Mouse (Mus musculus) 416B (cell line): Measurements from ENCODE around the gene B4galnt3.
"Not testable (repeated sequence)": the region's sequence is repeated elsewhere in the genome, so short reads cannot be mapped to it uniquely, and the experiment has no call there.

ENCODE experiments used
- DNase-seq: peaks from one replicate; pipeline ENCODE4 v3.0.0; 2011; ENCODE audit warnings: low read depth

Gene B4galnt3

DNA sequence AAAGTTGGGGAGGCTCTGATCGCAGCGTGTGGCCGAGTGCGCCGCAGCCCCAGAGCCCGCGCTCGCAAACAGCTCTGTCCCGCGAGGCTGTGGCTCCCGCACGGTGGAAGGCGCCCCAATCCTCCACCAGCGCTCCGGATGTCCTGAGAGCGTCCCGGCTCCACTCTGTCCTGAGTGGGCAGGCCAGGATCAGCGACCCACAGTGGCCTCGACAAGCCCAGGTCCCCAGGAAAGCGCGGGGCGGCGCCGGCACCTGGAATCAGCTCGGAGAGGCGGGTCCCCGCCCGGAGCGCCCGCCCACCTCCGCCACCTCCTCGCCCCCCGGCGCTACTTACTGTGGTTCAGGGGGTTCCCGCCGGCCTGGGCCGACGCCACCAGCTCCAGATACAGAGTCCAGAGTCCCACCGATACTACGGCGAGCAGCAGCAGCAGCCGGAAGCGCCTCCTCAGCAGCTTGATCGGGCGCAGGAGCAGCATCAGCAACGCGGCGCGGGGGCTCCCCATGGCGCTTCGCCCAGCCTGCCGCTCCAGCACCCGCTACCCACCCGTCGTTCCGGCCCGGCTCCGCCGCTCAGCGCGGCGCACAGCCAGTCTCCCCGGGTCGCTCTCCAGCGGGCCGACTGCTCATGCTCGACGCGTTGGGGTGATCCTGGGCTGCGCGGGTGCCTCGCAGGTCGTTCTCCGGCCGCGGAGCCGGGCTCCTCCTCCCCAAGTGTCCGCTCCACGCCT lies at the start of gene B4galnt3, which contains the start of gene D330020A13Rik:
TSS of gene B4galnt3 (minus strand) at position 504 of the 729 bp plus-strand sequence.
TSS of gene D330020A13Rik (plus strand) at position 309 of the 729 bp plus-strand sequence.
- DNase-seq = no peak

DNA sequence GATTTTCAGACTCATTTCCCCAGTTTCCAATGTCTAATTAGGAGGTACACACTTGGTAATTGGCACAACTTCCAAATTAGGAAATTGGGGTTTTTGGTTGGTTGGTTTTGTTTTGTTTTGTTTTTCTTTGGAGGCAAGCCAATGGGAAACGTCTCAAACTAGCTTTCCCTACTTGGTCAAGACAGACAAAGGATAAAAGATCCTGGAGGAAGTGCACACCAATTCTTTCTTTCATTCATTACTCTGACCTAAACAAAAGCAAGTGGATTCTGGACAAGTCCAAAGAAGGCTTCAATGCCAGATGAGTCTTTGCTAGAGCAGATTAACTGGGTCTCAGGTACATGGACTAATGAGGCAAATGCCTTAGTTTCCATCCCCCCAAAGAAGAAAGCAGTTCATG lies 49.6 kb upstream of the B4galnt3 start:
- DNase-seq = no peak

- DNase-seq = peak; percentile 25
These were observed 38.0 kb upstream of the B4galnt3 start for GRCm38 (mm10) chr6:120332351-120332750.

DNA sequence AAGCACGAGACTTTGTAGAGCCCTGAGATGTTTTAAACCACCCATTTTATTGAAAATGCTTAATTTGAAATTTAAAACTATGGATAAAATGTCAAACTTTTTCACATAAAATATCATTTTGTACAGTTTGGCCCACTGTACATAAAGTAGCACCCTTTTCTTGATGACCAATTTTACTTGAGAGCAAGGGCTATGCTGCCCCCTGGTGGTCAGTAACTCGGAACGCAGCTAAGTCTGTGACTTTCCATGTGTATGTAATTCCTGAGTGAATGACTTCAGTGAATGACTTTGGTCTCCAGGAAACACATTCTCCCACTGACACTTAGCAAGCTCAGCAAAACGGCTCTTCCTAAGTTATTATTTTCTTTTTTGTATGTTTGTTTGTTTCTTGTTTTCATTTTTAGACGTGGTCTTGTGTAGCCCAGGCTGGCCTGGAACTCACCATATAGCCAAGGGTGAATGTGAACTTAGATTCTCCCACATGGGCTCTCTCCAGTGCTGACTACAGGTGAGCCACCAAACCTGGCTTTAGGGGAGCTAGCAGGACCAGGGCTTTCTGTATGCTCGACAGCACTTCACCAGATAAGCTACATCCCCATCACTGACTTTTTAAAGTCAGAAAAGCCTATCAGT lies 30.1 kb upstream of the B4galnt3 start:
- DNase-seq = peak; percentile 87

DNA sequence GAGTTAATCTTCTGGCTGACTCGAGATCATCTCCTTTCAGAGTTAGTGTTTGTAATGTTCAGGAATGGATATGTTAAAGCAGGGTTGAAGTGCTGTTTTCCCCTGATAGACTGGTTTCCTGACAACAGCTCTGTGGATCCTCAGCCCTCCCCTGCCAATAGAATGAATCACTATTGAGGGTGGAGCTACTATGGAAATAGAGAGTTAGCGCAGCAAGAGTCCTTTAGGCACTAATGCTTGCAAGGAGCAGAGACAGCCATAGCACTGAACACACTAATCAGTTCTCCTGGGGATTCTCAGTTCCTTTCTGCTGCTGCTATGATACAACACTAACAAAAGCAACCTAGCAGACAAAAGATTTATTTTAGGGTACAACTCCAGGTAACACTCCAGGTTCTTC lies 26.0 kb upstream of the B4galnt3 start:
- no peak for DNase-seq

- DNase-seq = no peak
These were observed 24.8 kb upstream of the B4galnt3 start for GRCm38 (mm10) chr6:120319129-120319528.

GRCm38 (mm10) chr6:120318303-120318940 lies 24.1 kb upstream of the B4galnt3 start:
- DNase-seq = no peak

DNA sequence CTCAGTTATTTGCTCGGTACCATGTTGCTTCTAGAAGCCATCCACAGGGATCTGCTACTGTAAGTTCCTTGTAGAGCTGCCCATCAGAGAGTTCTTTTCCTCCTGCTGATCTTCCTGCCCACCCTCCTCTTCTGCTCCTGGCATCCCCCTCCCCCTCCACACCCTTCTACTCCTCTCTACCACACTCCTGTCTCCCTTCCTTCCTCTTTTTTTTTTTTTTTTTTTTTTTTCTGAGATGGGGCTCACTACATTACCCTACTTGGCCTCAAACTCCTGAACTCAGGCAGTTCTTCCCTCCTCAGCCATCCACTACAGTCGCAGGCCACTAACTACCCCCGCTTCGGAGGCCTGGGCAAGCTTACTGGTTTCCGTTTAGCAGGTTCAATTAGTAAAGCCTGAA lies 18.1 kb upstream of the B4galnt3 start:
- peak; percentile 23 for DNase-seq

DNA sequence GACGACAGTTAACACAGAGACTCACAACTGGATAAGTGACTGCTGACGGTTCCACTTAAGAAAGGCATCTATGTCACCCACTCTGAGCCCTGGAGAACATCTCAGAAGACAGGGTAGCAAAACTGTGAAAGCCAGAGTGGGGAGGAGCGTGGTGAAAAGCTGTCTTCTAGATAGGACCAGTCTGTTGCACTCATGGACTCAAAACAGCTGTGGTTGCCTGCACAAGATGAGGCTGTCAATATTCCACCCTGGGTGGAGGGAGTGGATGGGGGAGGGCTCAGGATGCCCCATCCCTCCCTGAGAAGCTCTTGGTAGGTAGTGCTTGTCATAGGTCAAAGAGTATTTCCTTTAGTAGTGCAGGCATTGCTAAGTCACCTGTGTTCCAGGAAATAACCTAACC lies 15.4 kb upstream of the B4galnt3 start:
- DNase-seq = no peak

DNA sequence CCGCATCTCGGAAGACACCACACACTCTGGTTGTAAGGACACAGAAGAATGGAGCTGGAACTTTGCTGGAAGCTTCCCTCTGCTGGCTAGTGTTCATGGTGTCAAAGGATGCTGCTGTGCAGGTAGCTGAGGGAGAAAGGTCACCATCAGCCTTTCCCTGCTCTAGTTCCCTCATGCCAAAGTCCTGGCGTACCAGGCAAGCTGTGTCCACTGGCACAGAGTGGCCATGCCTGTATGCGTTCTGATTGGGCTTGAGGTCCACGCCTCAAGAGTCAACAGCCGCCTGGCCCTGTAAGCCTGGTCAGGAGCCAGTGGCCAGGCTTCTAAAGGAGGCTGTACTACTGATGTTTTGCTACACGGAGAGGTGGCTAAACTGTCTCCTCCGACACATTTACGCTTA lies 15.0 kb upstream of the B4galnt3 start:
- DNase-seq = no peak

DNA sequence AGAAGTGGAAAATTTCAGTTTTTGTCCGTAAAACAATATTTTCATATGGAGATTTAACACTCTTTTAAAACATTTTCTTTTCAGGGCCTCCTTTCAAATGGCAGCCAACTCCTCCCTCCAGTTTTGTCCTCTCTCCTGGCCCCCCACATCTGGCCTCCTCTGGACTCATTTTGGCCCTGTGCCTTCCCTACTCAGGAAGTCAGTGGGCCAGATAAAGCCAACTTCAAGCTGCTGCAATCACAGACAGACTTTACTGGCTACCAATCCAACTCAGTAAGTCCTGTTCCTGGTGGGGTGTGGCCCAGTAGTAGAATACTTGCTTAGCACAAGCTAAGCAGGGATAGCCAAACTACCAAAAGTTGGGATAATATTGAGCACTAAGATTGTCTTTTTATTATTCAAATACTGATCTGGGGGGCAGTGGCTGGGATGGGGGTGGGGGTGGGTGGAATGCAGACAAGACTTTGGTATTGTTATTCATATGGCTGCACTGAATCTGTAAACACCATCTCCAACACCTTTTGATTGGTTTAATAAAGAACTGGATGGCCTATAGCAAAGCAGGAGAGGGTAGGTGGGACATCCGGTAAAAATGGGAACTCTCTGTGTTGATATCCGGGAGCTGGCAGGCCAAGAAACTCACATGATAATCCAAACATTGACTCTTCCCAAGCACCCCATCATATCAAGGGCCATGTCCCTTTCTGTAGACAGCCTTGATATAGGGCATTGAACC lies 12.7 kb upstream of the B4galnt3 start:
- DNase-seq = peak; percentile 16

DNA sequence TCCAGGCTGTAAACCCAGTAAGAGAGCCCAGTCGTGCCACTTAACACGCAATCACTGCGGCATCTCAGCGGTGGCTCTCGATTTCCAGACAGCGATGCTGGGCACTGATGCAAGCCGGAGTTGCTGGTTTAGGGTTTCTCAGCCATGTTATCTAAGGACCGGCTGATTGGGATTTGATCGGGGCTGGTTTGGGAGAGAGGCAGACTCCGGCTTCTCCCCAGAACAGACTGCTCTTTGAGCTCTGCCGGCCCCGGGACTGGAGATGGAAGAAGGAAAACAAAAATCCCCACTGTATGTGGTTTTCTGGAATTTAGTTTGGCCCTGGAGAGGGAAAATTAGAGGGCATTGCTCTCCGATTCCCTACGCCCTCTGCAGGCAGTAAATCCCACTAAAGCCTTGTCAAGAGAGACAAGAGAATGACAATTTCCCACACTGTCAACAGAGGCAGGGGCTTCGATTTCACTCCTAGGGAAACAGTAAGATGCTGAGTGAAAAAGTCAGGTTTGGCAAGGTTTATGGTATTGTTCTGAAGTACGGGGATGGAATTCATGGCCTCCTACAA lies 8.5 kb upstream of the B4galnt3 start:
- no peak for DNase-seq

- peak; percentile 55 for DNase-seq
These were observed 6.8 kb upstream of the B4galnt3 start for GRCm38 (mm10) chr6:120301137-120301536.

DNA sequence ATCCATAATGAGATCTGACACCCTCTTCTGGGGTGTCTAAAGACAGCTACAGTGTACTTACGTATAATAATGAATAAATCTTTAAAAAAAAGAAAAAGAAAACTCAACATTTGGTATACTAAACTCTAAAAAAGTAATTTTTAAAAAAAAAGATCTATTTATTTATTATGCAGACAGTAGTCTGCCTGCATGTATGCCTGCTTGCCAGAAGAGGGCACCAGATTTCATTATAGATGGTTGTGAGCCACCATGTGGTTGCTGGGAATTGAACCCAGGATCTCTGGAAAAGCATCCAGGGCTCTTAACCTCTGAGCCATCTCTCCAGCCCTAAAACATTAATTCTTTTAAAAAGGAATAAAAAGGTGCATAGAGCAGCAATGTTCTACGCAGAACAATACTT lies 2.2 kb upstream of the B4galnt3 start:
- not testable (repeated sequence) for DNase-seq

GRCm38 (mm10) chr6:120294785-120295133 lies 400 bp upstream of the B4galnt3 start:
- DNase-seq = no peak

- peak; percentile 45 for DNase-seq
These were observed 2.9 kb downstream of the B4galnt3 start for GRCm38 (mm10) chr6:120291396-120292009.

- DNase-seq = no peak
These were observed 4.9 kb downstream of the B4galnt3 start for GRCm38 (mm10) chr6:120289430-120289829.

GRCm38 (mm10) chr6:120288541-120288940 lies 5.8 kb downstream of the B4galnt3 start:
- DNase-seq = no peak

DNA sequence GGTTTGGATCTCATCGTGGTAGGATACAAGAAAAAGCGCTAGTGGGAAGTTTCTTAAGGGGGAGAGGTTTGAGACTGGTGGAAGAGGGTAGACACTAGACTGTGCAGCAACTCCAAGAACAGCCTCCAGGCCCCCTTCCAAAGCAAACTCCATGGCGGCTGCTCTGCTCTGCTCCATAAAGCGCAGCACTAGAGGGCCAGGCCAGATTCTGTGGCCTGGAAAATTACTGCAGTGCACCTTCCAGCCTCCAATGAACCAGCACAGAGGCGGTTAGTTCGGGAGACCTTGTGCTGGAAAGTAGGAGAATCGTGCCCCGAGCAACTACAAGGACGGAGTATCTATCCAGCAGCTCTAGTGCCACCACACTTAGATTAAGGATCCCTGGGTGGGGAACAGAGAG lies 7.1 kb downstream of the B4galnt3 start:
- no peak for DNase-seq

DNA sequence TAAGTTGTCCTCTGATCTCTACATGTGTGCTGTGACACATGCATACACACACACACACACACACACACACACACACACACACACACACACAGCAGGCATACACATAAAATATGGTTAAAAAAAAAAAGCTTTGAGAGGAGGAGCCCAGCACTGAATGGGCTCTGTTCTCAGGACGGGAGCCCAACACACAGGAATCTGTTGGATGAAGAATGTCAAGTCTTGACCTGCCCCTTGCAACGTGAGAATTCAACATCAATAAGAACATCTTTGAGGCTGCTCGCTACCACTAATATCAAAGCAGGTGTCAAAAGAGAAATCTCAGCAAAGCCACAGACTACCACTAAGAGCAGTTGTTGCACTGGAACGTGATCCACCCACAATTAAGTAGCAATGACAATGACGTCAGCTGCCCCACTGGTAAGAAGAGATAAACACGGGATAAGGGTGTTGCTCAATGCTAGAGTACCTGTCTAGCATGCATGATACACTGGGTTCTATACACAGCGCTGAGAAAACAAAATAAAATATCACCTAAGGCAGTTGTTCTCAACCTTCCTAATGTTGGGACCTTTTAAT lies 17.4 kb downstream of the B4galnt3 start:
- DNase-seq = no peak

GRCm38 (mm10) chr6:120275301-120275700 lies 19.1 kb downstream of the B4galnt3 start:
- no peak for DNase-seq
